Mouse (Mus musculus) heart, embryonic 11.5 days (tissue): ENCODE measurements around the gene Adgra3. TPM values are rescaled to one million over a fixed set of nuclear protein-coding genes. Genes with fewer than 3 reads are reported as not detected.

Source experiments
- ATAC-seq: fragments of 200-750 bp; cut with Nextera tagmentation; replicated peaks from 2 replicates; pipeline ENCODE4 v1.8.0; 2017; ENCODE audit warnings: moderate library complexity; ENCODE audit not compliant: insufficient number of reproducible peaks, low FRiP score, low TSS enrichment
- H3K27ac ChIP-seq: fragments of 300-500 bp; sonication (generic); 2 replicates; pipeline ENCODE4 v1.5.1; 2014; ENCODE audit warnings: mild to moderate bottlenecking, low read depth, low read length
- H3K27me3 ChIP-seq: fragments of 300-500 bp; sonication (generic); 2 replicates; pipeline ENCODE4 v1.6.1; 2014; ENCODE audit warnings: mild to moderate bottlenecking, low read length, mixed read lengths; ENCODE audit not compliant: control insufficient read depth, insufficient read depth
- H3K36me3 ChIP-seq: fragments of 300-500 bp; sonication (generic); 2 replicates; pipeline ENCODE4 v1.6.1; 2014; ENCODE audit warnings: mild to moderate bottlenecking, low read length, moderate library complexity, mixed read lengths; ENCODE audit not compliant: control insufficient read depth, insufficient read depth
- H3K4me1 ChIP-seq: fragments of 300-500 bp; sonication (generic); 2 replicates; pipeline ENCODE4 v1.6.1; 2014; ENCODE audit warnings: low read length; ENCODE audit not compliant: control insufficient read depth, insufficient read depth
- H3K4me2 ChIP-seq: fragments of 300-500 bp; sonication (generic); 2 replicates; pipeline ENCODE4 v1.6.1; 2014; ENCODE audit warnings: mild to moderate bottlenecking, moderate library complexity
- H3K4me3 ChIP-seq: fragments of 300-500 bp; sonication (generic); 2 replicates; pipeline ENCODE4 v1.5.1; 2014; ENCODE audit warnings: low read depth, low read length
- H3K9ac ChIP-seq: fragments of 300-500 bp; sonication (generic); 2 replicates; pipeline ENCODE4 v1.6.1; 2014; ENCODE audit warnings: mild to moderate bottlenecking, low read depth, low read length, moderate library complexity
- H3K9me3 ChIP-seq: fragments of 300-500 bp; sonication (generic); replicated peaks from 2 replicates; pipeline ENCODE4 v1.6.1; 2016; ENCODE audit warnings: low read length; ENCODE audit not compliant: control insufficient read depth
- WGBS: fragments of 180-500 bp; shearing (Covaris S2); extraction: QIAGEN DNeasy Blood & Tissue Kit; methylation state at CpG from one replicate; pipeline ENCODE4 v1.1.7; 2014; ENCODE audit not compliant: insufficient replicate concordance; 5-methylcytosine and 5-hydroxymethylcytosine counted together
- polyA plus RNA-seq: library from polyadenylated mRNA; unstranded; fragments of >200 nt; fragmentation: Nextera tagmentation; extraction: Ambion mirVana; gene quantifications from 2 replicates; pipeline ENCODE4 v1.2.1, GENCODE M21; 2014

Gene Adgra3
- 18.6 and 20.5 TPM in 2 replicates for polyA plus RNA-seq

DNA sequence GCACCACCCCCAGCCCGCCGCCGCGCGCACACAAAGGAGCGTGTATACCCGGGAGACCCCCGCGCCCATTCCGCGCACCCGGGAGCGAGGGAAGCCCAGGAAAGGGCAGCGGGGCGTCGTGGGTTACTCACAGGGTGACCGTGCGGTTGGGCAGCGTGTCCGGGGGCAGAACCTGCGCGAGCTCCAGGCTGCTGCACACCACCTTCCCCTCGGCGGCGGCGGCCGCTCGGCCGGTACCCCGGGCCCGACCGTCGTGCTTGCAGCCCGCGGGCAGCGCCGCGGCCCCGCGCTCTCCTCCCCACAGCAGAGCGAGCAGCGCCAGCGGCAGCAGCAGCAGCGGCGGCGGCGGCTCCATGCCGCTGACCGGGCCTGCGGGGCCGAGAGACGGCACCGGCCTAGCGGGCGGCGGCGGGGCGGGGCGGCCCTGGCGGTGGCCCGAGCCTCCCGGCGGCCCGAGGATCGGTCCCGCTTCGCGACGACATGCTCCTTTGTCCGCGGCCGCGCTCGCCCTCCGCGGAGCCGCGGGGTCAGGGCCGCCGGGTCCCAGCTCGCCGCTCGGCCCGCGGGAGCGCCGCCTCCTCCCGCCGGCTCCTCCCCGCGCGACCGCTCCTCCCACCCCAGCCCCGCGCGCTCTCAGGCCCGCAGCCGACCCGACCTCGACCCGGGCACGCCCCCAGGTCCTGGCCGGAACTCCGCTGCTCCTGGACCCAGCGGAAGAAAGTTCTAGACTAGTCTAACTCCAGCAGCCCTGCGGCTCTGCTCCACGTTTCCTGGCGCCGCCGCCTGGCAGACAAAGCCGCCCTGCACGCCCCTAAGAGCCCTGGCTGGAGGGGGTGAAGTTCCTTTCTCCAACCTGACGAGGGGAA lies at the start of gene Adgra3:
TSS of gene Adgra3 (minus strand) at position 586 of the 866 bp plus-strand sequence.
- Histone ChIP-seq H3K27ac (peak within 1 kb of the TSS; percentile 80), H3K4me3 (peak within 1 kb of the TSS; percentile 94), H3K4me2 (peak within 1 kb of the TSS; percentile 81), H3K4me1 (peaks cover 14% of the 10 kb centered on the region), H3K36me3 (no peaks in the 10 kb centered on the region), H3K9me3 (no peaks in the 10 kb centered on the region), H3K27me3 (no peaks in the 10 kb centered on the region), H3K9ac (peak within 1 kb of the TSS; percentile 97)
- under 1% methylated on average over 86 of the region's 113 CpGs for WGBS
- ATAC-seq, result peak; percentile 93

DNA sequence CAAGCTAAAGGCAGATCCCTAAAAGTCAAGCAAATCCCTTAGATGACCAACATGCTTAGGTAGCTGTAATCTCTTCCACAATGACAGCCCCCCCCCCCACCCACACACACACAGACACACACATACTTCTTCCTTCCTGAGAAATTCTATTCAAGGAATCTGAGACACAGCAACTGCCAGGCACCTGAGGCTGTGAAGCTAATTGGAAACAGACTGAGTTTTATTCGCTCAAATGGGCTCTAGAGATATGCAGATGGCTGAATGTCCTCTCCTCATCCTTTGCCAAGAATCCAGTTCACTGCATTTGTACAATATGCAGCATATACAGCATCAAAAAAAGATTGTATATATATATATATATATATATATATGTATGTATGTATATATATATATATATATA lies 24.6 kb upstream of the Adgra3 start:
- WGBS, result 71% methylated on average over 1 of the region's 1 CpGs
- ATAC-seq, result no peak

DNA sequence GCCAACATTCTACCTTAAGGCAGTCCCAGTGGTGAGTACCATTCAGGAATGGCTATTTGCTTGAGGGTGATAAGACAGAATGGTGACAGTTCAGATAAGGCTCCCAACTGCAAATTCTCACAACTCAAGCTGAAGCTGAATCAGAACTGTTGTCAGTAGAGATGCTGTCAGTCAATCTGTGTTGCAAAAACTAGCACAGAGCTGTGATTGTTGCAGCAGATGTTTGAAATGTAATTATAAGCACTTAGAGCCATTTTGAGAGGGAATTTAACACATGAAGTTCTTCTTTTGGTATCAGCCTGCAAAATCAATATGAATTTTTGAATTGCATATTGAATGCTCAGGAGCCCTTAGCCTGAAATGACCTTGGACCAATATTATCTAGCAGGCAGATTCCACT lies 15.4 kb upstream of the Adgra3 start:
- no peak for ATAC-seq
- no peaks in the 10 kb centered on the region for H3K36me3 ChIP-seq

More for the DNA sequence above, 24.6 kb upstream of the Adgra3 start:
- Histone ChIP-seq H3K36me3 (no peaks in the 10 kb centered on the region), H3K27me3 (no peaks in the 10 kb centered on the region), H3K9ac (no peak overlapping the region), H3K4me3 (no peak overlapping the region), H3K27ac (no peak overlapping the region), H3K4me2 (no peak overlapping the region), H3K4me1 (no peaks in the 10 kb centered on the region), H3K9me3 (no peaks in the 10 kb centered on the region)

DNA sequence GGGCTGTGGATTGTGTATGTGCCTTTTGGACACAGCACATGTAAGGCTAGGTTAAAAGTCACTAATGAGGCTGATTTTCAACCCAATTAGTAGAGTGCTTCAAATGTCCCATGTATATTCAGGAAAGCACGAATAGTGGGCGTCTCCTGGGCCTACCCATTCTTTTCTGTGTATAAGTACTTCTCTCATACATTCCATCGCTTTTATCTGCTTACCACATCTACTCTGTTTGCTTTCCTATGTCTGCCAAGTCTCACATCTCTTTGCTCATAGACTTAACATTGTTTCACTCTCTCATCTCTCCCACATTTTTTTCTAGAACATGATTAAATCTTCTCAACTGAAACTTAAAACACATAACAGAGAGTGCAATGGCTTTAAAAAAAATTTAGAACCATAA lies 5.4 kb upstream of the Adgra3 start:
- 80% methylated on average over 3 of the region's 3 CpGs for WGBS

More for the DNA sequence above, 15.4 kb upstream of the Adgra3 start:
- no peak overlapping the region for H3K9ac ChIP-seq
- H3K4me2 ChIP-seq, result no peak overlapping the region
- H3K4me3 ChIP-seq, result no peak overlapping the region
- no peaks in the 10 kb centered on the region for H3K27me3 ChIP-seq
- no peak overlapping the region for H3K27ac ChIP-seq
- H3K4me1 ChIP-seq, result no peaks in the 10 kb centered on the region
- H3K9me3 ChIP-seq, result no peaks in the 10 kb centered on the region

DNA sequence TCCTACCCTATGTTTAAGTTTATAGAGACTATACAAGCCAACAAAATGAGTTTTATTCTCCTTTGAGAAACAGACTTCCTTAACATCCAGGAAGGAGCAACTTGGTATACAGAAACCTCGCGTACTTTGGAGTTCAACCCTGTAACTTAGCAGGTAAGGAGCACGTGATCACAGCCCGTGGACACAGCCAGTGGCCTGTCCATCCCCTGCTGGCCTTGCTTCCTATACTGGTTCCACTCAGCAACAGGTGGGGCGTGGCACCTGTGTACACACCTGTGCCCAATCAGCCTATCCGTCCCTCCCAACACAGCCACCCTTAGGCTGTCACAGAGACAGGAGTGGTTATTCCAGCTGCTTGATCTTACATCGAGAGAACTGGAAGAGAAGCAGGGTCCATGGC lies 780 bp upstream of the Adgra3 start:
- peaks cover 7% of the 10 kb centered on the region for H3K4me1 ChIP-seq
- no peak for ATAC-seq
- H3K4me3 ChIP-seq, result peak overlapping the region; percentile 94
- H3K36me3 ChIP-seq, result no peaks in the 10 kb centered on the region
- no peaks in the 10 kb centered on the region for H3K9me3 ChIP-seq
- no peak overlapping the region for H3K9ac ChIP-seq
- H3K27ac ChIP-seq, result no peak overlapping the region
- peak overlapping the region; percentile 81 for H3K4me2 ChIP-seq
- no peaks in the 10 kb centered on the region for H3K27me3 ChIP-seq
- WGBS, result 87% methylated on average over 7 of the region's 7 CpGs

More for the DNA sequence above, 5.4 kb upstream of the Adgra3 start:
- Histone ChIP-seq H3K9me3 (no peaks in the 10 kb centered on the region), H3K4me1 (no peaks in the 10 kb centered on the region), H3K9ac (no peak overlapping the region), H3K27ac (no peak overlapping the region), H3K4me3 (no peak overlapping the region), H3K4me2 (no peak overlapping the region), H3K27me3 (no peaks in the 10 kb centered on the region), H3K36me3 (no peaks in the 10 kb centered on the region)
- no peak for ATAC-seq

DNA sequence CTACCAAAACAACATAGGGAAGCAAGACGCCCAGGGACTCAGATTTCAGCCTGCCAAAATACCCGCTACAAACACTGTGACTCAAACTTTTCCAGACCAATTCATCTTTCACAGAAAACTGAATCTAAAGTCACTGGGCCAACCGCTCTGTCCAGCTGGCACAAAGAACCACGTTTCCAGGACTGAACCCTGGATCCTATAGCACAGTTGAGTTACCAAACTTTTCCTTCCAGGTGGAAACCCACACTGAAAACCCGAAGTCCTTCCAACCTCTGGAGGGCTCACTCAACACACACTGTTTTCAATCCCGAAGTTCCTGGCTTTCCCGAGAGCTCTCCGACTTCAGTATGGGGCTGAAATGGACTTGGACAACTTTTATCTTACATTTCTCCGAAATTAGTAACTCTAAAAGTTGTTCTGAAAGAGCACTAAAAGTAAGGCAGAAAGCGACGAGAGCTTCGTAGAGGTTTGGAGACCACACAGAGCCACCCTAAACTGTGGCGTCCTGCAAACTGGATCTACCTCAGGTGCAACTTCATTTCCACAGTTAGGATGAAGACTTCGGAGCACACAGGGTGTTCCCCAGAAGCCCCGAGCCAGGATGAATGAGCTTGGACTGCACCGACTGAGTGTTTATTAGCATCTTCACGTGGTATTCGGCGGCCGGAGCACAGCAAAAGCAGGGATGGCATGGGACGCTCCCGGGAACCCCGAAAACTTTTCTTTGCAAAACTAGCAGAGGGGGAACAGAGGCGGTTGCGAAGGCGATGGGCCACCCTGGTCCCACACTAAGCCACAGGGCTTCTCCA lies 990 bp downstream of the Adgra3 start:
- Histone ChIP-seq H3K4me3 (peak overlapping the region; percentile 94), H3K36me3 (no peaks in the 10 kb centered on the region), H3K4me2 (peak overlapping the region; percentile 81), H3K4me1 (peaks cover 17% of the 10 kb centered on the region), H3K9ac (peak overlapping the region; percentile 97), H3K27ac (peak overlapping the region; percentile 80), H3K27me3 (no peaks in the 10 kb centered on the region), H3K9me3 (no peaks in the 10 kb centered on the region)
- ATAC-seq, result no peak; the same call in 1 of the 2 replicates
- WGBS, result 2% methylated on average over 26 of the region's 26 CpGs

DNA sequence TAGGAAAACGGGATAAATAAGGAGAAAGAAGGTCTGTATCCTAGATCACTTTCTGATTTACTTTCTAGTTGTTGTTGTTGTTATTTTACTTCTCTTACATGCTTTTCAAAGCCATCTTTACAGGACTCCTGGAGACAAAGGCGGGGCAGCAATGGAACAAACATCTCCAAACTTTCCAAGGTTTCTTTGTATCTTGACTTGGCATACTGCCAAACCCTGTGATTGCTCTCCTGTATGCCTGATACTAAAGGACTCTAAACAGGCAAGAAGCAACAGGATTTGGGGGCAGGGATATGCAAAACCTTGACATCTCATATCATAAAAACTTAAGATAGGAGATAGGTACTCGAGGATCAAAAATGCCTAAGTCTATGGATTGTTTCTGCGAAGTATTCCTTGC lies 6.3 kb downstream of the Adgra3 start:
- no peak for ATAC-seq
- H3K9ac ChIP-seq, result no peak overlapping the region
- no peak overlapping the region for H3K27ac ChIP-seq
- H3K9me3 ChIP-seq, result no peaks in the 10 kb centered on the region
- H3K36me3 ChIP-seq, result 0 out of 2 replicates have a peak, but pooled peaks cover 3% of the 10 kb centered on the region
- 62% methylated on average over 4 of the region's 4 CpGs for WGBS
- H3K4me1 ChIP-seq, result peaks cover 47% of the 10 kb centered on the region
- H3K27me3 ChIP-seq, result no peaks in the 10 kb centered on the region
- no peak overlapping the region for H3K4me3 ChIP-seq
- no peak overlapping the region for H3K4me2 ChIP-seq

DNA sequence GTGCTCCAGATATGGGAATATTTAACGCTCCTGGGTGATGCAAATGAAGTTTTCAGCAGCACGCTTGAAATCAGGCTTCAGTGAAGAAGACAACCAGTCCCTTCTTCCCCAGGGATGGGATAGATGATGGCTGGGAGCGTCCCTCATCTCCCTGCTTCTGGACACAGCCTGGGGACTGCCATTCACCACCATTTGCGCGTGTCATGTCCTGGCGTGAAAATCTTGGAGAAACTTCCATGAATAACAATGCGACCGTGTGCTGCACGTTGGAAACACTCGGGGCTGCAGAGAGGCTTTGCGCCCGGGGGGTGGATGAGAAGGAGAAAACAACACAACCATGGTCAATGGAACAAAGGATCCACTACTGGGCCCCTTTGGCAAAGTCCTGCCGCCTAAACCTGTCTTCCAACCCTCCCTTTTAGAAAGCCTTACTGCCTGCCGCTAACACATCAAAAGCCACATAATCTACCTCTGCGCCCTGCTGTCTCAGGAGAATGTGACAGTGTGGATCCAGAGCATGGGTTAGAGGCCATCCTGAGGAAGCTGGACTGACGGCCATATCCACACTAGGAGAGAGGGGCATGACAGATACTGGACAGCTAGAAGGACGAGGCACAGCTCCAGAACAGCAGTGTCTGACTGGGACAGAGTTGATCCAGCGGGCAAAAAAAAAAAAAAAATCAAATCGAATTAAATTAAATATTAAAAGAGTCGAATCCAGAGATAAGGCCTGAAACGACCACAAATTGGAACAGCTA lies 8.0 kb downstream of the Adgra3 start:
- Histone ChIP-seq H3K4me1 (peaks cover 44% of the 10 kb centered on the region), H3K27ac (no peak overlapping the region), H3K4me3 (no peak overlapping the region), H3K4me2 (no peak overlapping the region), H3K9me3 (no peaks in the 10 kb centered on the region), H3K36me3 (0 out of 2 replicates have a peak, but pooled peaks cover 3% of the 10 kb centered on the region), H3K9ac (no peak overlapping the region), H3K27me3 (no peaks in the 10 kb centered on the region)
- 79% methylated on average over 21 of the region's 21 CpGs for WGBS
- ATAC-seq, result no peak
